Mouse (Mus musculus): ENCODE results near the gene Adamtsl1. TPM values are rescaled to one million over a fixed set of nuclear protein-coding genes. Genes with fewer than 3 reads are reported as not detected.

Gene Adamtsl1
- polyA plus RNA-seq, 1 experiment from 2014 or later, result 12.5 TPM

DNA sequence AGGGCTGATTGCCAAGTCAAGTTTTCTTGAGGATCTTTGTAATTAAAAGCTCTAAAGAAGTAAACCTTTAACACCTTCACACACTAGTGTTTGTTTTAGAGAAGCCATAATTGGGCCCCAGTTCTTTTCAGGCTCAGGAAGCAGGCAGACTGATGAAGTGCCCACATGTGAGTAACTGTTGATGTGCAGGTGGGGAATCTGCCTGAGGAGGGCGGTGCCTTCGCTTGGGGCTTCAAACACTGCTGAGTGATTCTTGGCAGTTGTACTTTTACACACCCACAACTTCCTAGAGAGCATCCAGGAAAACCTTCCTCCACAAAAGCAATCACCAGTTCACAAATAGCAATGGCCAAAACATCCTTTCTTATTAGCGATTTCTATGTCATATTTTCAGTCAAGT lies 719.2 kb downstream of the Adamtsl1 start:
- Histone ChIP-seq H3K4me3 (ENCODE audit: low read length) (no peak overlapping the region), H3K27me3 (replicated peaks; ENCODE audit: control insufficient read depth, insufficient read depth, low read length) (no peaks in the 10 kb centered on the region), H3K9me3 (ENCODE audit: control insufficient read depth, low read length) (no peaks in the 10 kb centered on the region), H3K27ac (ENCODE audit: low read depth, low read length) (no peak overlapping the region), H3K4me1 (ENCODE audit: control insufficient read depth, insufficient read depth, low read depth, low read length) (no peaks in the 10 kb centered on the region), H3K9ac (ENCODE audit: low read depth, low read length) (no peak overlapping the region), H3K4me2 (ENCODE audit: low read length) (no peak overlapping the region), H3K36me3 (ENCODE audit: control insufficient read depth, insufficient read depth, low read length) (no peaks in the 10 kb centered on the region)
- ATAC-seq, result no peak
- 91% methylated on average over 3 of the region's 3 CpGs for WGBS

DNA sequence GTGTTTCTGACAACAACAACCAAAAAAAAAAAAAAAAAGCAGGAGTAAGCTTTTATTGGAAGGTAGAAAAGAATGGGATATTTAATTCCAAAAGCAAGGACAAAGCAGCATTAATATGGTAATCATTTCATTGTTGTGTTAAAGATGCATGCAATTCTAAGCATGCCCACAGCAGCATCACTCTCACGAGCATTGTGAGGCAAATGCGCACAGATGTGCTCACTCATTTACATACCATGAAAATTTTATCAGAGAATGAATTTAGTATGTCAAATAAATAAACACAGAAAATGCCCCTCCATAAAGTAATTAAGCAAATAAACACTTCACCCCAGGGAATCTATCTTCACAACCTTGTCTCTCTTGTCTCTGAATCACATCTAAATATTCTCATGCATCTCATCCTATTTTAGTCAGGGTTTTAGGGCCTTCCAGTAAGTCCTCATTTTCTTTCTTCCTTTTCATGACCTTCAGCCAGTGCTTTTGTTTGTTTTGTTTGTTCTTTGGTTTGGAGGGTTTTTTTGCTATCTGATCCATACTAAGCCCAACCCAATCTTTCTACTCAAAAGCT lies 728.0 kb downstream of the Adamtsl1 start:
- ATAC-seq, result peak; percentile 54; the same call in 1 of the 2 replicates
- Histone ChIP-seq H3K36me3 (ENCODE audit: control insufficient read depth, insufficient read depth, low read length) (no peaks in the 10 kb centered on the region), H3K4me3 (ENCODE audit: low read length) (no peak overlapping the region), H3K9ac (ENCODE audit: low read depth, low read length) (no peak overlapping the region), H3K4me2 (ENCODE audit: low read length) (no peak overlapping the region), H3K27me3 (replicated peaks; ENCODE audit: control insufficient read depth, insufficient read depth, low read length) (no peaks in the 10 kb centered on the region), H3K27ac (ENCODE audit: low read depth, low read length) (no peak overlapping the region), H3K9me3 (ENCODE audit: control insufficient read depth, low read length) (no peaks in the 10 kb centered on the region), H3K4me1 (ENCODE audit: control insufficient read depth, insufficient read depth, low read depth, low read length) (no peaks in the 10 kb centered on the region)
- 25% methylated on average over 2 of the region's 2 CpGs for WGBS

DNA sequence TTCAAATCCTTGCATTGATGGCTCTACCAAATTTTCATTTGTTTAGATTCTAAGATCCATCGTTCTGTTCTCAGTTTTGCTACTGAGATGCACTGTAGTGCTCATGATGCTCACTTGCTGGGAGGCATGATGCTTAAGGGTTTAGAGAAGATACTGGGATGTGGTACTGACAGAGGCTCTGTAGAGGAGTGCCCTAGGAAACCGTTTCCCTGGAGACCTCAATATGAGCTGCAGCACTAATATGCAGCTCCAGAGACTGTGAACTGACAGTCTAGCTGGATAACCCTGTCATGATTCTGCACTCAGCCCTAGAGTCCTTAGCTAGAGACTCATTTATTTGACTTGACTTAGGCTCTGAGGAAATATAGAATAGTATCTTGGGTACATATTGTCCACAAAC lies 756.1 kb downstream of the Adamtsl1 start:
- Histone ChIP-seq H3K9ac (ENCODE audit: low read depth, low read length) (no peak overlapping the region), H3K27me3 (replicated peaks; ENCODE audit: control insufficient read depth, insufficient read depth, low read length) (no peaks in the 10 kb centered on the region), H3K36me3 (ENCODE audit: control insufficient read depth, insufficient read depth, low read length) (no peaks in the 10 kb centered on the region), H3K4me1 (ENCODE audit: control insufficient read depth, insufficient read depth, low read depth, low read length) (no peaks in the 10 kb centered on the region), H3K4me3 (ENCODE audit: low read length) (no peak overlapping the region), H3K9me3 (ENCODE audit: control insufficient read depth, low read length) (no peaks in the 10 kb centered on the region), H3K4me2 (ENCODE audit: low read length) (no peak overlapping the region), H3K27ac (ENCODE audit: low read depth, low read length) (no peak overlapping the region)
- peak; percentile 42; the same call in 1 of the 2 replicates for ATAC-seq
- 42% methylated on average over 2 of the region's 2 CpGs for WGBS

DNA sequence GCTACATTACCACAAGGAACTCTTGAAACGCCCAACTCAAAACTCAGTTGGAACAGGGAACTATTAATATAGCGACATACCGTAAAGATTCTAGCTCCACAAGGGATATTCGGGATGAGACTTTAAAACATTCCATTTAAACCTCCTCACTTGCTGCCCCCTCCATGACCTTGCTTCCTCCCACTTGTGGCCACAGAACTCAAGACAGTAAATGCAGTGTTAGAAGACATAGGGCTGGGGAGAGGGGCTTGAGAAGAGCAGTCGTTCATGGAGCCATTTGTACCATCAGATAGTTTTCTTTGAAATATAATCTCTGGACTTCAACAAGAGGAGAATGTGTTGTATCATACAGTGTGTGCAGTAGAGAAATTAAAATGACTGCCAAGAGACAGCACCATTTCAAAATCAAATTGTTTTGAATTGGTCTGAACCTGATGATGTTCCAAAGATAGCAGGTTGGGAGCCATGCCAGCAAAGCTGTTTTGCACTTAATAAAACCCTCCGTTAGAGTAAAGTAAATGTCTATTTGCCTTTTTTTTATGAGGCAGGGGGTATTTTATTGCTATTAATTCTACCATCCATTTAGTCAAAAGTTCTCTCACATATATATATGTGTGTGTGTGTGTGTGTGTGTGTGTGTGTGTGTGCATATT lies 759.9 kb downstream of the Adamtsl1 start:
- WGBS, result 74% methylated on average over 6 of the region's 6 CpGs
- ATAC-seq, result no peak
- Histone ChIP-seq H3K9ac (ENCODE audit: low read depth, low read length) (no peak overlapping the region), H3K27ac (ENCODE audit: low read depth, low read length) (no peak overlapping the region), H3K27me3 (replicated peaks; ENCODE audit: control insufficient read depth, insufficient read depth, low read length) (no peaks in the 10 kb centered on the region), H3K36me3 (ENCODE audit: control insufficient read depth, insufficient read depth, low read length) (no peaks in the 10 kb centered on the region), H3K9me3 (ENCODE audit: control insufficient read depth, low read length) (no peaks in the 10 kb centered on the region), H3K4me3 (ENCODE audit: low read length) (no peak overlapping the region), H3K4me2 (ENCODE audit: low read length) (no peak overlapping the region), H3K4me1 (ENCODE audit: control insufficient read depth, insufficient read depth, low read depth, low read length) (no peaks in the 10 kb centered on the region)

DNA sequence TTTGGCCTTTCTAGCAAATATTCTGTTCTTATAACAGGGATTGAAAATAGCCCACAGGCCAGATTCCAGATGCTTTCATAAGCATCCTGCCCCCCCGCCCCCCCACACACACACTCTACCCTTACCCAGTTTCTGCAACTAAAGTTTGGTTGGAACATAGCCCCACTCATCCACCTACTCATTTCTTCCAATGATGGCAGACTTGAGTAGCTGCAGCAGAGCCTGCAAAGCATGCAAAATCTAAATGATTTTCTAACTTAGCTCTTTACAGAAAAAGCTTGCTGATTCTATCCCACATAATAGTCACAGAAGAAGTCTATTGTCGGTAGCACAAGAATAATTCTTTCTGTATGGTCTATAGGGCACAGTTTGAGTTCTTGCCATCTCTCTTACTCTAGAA lies 760.7 kb downstream of the Adamtsl1 start:
- Histone ChIP-seq H3K27ac (ENCODE audit: low read depth, low read length) (no peak overlapping the region), H3K4me3 (ENCODE audit: low read length) (no peak overlapping the region), H3K4me2 (ENCODE audit: low read length) (no peak overlapping the region), H3K9ac (ENCODE audit: low read depth, low read length) (no peak overlapping the region), H3K9me3 (ENCODE audit: control insufficient read depth, low read length) (no peaks in the 10 kb centered on the region), H3K36me3 (ENCODE audit: control insufficient read depth, insufficient read depth, low read length) (no peaks in the 10 kb centered on the region), H3K4me1 (ENCODE audit: control insufficient read depth, insufficient read depth, low read depth, low read length) (no peaks in the 10 kb centered on the region), H3K27me3 (replicated peaks; ENCODE audit: control insufficient read depth, insufficient read depth, low read length) (no peaks in the 10 kb centered on the region)
- no peak for ATAC-seq
- 71% methylated on average over 2 of the region's 2 CpGs for WGBS

DNA sequence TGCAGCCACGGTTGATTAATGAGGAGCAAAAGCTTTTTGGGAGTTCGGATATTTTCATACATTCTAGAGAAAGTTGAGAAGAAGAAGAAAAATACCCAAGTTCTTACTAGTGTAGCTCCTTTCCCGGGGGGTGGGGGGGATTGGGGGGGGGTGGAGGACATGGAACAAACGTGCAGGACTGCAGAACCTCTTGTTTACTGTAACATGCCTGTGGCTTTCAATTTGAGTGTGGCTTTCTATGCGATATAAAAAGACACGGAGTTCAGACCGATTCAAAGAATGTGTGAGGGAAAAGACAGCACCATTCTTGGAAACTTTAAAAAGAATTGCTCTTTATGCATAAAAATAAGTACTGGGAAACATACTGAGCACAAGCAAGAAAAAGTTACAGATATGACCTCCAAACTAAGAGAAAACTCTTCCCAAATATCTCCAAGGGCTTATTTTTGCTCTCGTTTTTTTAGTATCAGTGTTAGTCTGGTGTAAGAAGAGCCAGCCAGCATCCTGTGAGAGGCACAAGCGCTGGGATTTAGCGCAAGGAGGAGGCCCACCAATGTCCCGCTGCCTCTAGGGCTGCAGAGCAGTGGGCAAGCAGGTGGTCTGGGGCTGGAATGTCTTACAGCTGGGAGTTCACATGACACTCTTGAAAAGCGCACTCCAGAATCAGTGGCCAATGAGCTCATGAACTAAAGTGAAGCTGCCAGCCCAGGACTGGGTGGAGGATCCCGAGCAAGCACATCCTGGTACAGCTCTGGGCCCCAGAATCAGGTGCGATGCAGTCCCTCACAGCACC lies 762.2 kb downstream of the Adamtsl1 start:
- WGBS, result 69% methylated on average over 14 of the region's 14 CpGs

DNA sequence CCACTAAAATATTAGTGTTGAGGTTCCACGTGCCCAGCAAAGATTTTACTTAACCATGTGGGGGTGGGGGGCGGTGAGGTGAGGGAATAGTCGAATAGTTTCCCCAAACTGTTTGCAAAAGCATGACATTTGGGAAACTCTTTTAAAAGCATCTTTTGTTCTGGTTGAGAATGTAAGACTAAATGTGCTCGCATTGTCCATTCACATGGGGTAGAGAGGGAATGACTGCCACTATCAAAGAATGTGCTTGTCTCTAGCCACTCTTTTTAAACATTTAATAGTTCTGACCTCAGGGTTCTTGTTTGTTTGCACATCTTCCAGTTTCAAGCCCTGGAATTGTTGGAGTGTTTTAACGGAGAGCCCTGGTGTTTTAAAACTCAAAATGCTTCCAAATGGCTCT lies 764.6 kb downstream of the Adamtsl1 start:
- ATAC-seq, result no peak
- H3K27ac ChIP-seq (ENCODE audit: low read depth, low read length), result no peak overlapping the region
- no peak overlapping the region for H3K4me2 ChIP-seq (ENCODE audit: low read length)
- no peaks in the 10 kb centered on the region for H3K36me3 ChIP-seq (ENCODE audit: control insufficient read depth, insufficient read depth, low read length)
- no peaks in the 10 kb centered on the region for H3K4me1 ChIP-seq (ENCODE audit: control insufficient read depth, insufficient read depth, low read depth, low read length)
- H3K27me3 ChIP-seq (replicated peaks; ENCODE audit: control insufficient read depth, insufficient read depth, low read length), result no peaks in the 10 kb centered on the region
- no peaks in the 10 kb centered on the region for H3K9me3 ChIP-seq (ENCODE audit: control insufficient read depth, low read length)
- H3K4me3 ChIP-seq (ENCODE audit: low read length), result no peak overlapping the region
- no peak overlapping the region for H3K9ac ChIP-seq (ENCODE audit: low read depth, low read length)
- WGBS, result 39% methylated on average over 5 of the region's 5 CpGs

More for the DNA sequence above, 762.2 kb downstream of the Adamtsl1 start:
- H3K4me3 ChIP-seq (ENCODE audit: low read length), result no peak overlapping the region
- no peak overlapping the region for H3K27ac ChIP-seq (ENCODE audit: low read depth, low read length)
- no peaks in the 10 kb centered on the region for H3K27me3 ChIP-seq (replicated peaks; ENCODE audit: control insufficient read depth, insufficient read depth, low read length)
- H3K9me3 ChIP-seq (ENCODE audit: control insufficient read depth, low read length), result no peaks in the 10 kb centered on the region
- no peak overlapping the region for H3K4me2 ChIP-seq (ENCODE audit: low read length)
- no peaks in the 10 kb centered on the region for H3K36me3 ChIP-seq (ENCODE audit: control insufficient read depth, insufficient read depth, low read length)
- no peak overlapping the region for H3K9ac ChIP-seq (ENCODE audit: low read depth, low read length)
- no peaks in the 10 kb centered on the region for H3K4me1 ChIP-seq (ENCODE audit: control insufficient read depth, insufficient read depth, low read depth, low read length)
- ATAC-seq, result no peak

DNA sequence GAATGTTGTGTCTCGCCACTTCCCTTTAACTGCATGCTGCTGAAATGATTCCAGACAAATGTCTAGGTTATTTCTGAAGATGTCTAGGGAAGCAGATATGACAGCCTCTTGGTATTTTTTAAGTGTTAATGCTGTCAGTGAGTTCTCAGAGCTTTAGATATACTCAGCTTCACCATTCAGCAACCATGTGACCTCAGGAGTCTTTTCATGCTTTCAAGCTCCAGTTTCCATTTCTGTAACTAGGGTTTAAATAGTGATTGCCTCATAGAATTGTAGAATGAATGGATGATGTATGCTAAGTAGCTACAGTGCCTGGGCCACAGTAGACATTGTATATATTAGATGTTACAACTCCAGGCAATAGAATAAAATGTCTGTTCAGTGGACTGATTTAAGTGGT lies 772.6 kb downstream of the Adamtsl1 start:
- WGBS, result 88% methylated on average over 1 of the region's 1 CpGs

DNA sequence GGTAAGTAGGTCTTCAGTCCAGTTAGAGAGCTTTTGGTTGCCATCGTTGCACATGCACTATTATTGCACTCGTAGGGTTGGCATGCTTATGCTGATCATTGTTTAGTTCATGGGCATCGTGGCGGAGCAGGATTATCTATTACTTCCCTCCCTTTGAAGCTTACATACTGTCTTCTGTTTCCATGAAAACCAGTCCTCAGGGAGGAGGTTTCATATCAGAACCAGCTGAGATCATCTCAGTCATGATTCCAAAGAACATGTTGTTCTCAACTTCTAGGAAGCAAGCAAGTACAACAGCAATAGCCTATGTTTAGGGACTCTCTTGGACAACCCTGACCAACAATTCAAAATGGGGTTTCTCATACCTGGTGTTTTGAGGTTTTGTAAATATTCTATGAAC lies 774.3 kb downstream of the Adamtsl1 start:
- Histone ChIP-seq H3K27ac (ENCODE audit: low read depth, low read length) (no peak overlapping the region), H3K9ac (ENCODE audit: low read depth, low read length) (no peak overlapping the region), H3K36me3 (ENCODE audit: control insufficient read depth, insufficient read depth, low read length) (no peaks in the 10 kb centered on the region), H3K4me1 (ENCODE audit: control insufficient read depth, insufficient read depth, low read depth, low read length) (no peaks in the 10 kb centered on the region), H3K9me3 (ENCODE audit: control insufficient read depth, low read length) (no peaks in the 10 kb centered on the region), H3K27me3 (replicated peaks; ENCODE audit: control insufficient read depth, insufficient read depth, low read length) (no peaks in the 10 kb centered on the region), H3K4me3 (ENCODE audit: low read length) (no peak overlapping the region), H3K4me2 (ENCODE audit: low read length) (no peak overlapping the region)
- ATAC-seq, result no peak
- 93% methylated on average over 4 of the region's 4 CpGs for WGBS

More for the DNA sequence above, 772.6 kb downstream of the Adamtsl1 start:
- Histone ChIP-seq H3K36me3 (ENCODE audit: control insufficient read depth, insufficient read depth, low read length) (no peaks in the 10 kb centered on the region), H3K9me3 (ENCODE audit: control insufficient read depth, low read length) (no peaks in the 10 kb centered on the region), H3K27me3 (replicated peaks; ENCODE audit: control insufficient read depth, insufficient read depth, low read length) (no peaks in the 10 kb centered on the region), H3K4me3 (ENCODE audit: low read length) (no peak overlapping the region), H3K27ac (ENCODE audit: low read depth, low read length) (no peak overlapping the region), H3K9ac (ENCODE audit: low read depth, low read length) (no peak overlapping the region), H3K4me1 (ENCODE audit: control insufficient read depth, insufficient read depth, low read depth, low read length) (no peaks in the 10 kb centered on the region), H3K4me2 (ENCODE audit: low read length) (no peak overlapping the region)
- no peak for ATAC-seq
